Mouse (Mus musculus): ENCODE data around the gene Tmem178b. TPM values are rescaled to one million over a fixed set of nuclear protein-coding genes. Genes with fewer than 3 reads are reported as not detected.

Tmem178b gene
- polyA plus RNA-seq, 1 experiment from 2014 or later, result not detected

DNA sequence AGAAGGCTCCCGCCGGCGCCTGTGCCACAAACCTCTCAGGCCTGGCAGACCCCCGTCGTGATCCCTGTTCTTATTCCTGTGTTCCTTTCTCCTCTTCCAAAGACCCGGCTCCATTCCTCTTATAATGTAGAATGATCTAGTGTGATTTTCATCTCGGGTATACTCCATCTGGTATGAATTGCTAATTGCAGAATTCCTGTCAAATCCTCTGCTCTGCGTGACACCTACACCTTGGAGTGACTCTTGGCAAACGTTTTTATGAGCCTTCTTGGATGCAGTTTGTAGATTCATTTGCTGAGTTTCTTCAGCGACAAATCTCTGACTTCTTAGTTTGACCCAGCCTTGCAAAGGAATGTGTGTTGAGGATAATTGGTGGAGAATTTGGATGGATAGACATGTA, 53.4 kb downstream of the Tmem178b start:
- WGBS (ENCODE audit: insufficient replicate concordance), result 70% methylated on average over 10 of the region's 10 CpGs
- Histone ChIP-seq H3K9ac (no peak overlapping the region), H3K27ac (no peak overlapping the region), H3K27me3 (no peaks in the 10 kb centered on the region), H3K36me3 (no peaks in the 10 kb centered on the region), H3K4me3 (replicated peaks) (no peak overlapping the region), H3K4me1 (replicated peaks) (no peaks in the 10 kb centered on the region), H3K9me3 (replicated peaks) (no peaks in the 10 kb centered on the region), H3K4me2 (no peak overlapping the region)
- ATAC-seq (ENCODE audit: low read depth) (no peak), DNase-seq (no peak)

DNA sequence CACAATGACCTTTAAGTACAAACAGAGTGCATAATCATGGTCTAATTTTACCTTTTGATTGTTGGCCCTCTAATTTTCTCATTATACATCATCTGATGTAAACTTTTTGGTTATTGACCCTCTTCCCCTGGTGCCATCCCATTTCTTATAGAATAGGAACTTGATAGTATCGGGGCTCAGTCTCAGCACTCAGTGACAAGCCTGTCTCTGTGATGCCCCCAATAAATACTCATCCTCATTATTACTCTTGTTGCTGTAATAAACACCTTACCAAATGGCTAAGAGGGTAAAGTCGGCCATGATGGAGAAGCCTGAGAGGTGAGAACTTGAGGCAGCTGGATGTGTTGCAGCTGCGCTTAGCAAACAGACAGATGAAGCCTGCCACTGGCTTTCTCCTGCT, 63.5 kb downstream of the Tmem178b start:
- Histone ChIP-seq H3K4me2 (no peak overlapping the region), H3K27me3 (no peaks in the 10 kb centered on the region), H3K27ac (no peak overlapping the region), H3K4me1 (replicated peaks) (no peaks in the 10 kb centered on the region), H3K9ac (no peak overlapping the region), H3K36me3 (no peaks in the 10 kb centered on the region), H3K9me3 (replicated peaks) (no peaks in the 10 kb centered on the region), H3K4me3 (replicated peaks) (no peak overlapping the region)
- WGBS (ENCODE audit: insufficient replicate concordance), result 52% methylated on average over 3 of the region's 3 CpGs
- ATAC-seq (ENCODE audit: low read depth), result no peak
- DNase-seq, result no peak

DNA sequence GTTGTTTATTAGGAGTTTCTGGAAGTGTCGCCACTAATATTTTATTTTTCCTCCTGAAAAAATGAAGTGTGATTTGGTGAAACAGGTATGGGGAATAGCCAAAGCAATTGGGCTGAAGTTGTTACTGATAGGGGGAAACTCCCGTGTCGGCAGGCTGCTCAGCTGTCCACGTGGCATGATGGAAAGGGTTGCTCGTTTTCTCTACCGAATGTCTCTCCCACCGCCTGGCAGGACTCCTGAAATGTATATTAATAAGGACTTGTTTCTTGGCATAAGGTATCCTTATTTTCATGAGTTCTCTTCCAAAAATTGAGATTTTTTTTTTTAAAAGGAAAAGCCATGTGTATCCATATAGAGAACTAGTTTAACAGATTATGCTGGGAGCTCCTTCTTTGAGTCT, 67.8 kb downstream of the Tmem178b start:
- H3K4me1 ChIP-seq (replicated peaks), result no peaks in the 10 kb centered on the region
- no peak overlapping the region for H3K4me2 ChIP-seq
- H3K9me3 ChIP-seq (replicated peaks), result no peaks in the 10 kb centered on the region
- no peaks in the 10 kb centered on the region for H3K27me3 ChIP-seq
- DNase-seq (no peak), ATAC-seq (ENCODE audit: low read depth) (no peak)
- no peak overlapping the region for H3K4me3 ChIP-seq (replicated peaks)
- WGBS (ENCODE audit: insufficient replicate concordance), result 74% methylated on average over 7 of the region's 7 CpGs
- H3K9ac ChIP-seq, result no peak overlapping the region
- H3K36me3 ChIP-seq, result no peaks in the 10 kb centered on the region
- H3K27ac ChIP-seq, result no peak overlapping the region

- DNase-seq, result no peak
Measured at GRCm38 (mm10) chr6:39944854-39945253, 71.8 kb downstream of the Tmem178b start.

DNA sequence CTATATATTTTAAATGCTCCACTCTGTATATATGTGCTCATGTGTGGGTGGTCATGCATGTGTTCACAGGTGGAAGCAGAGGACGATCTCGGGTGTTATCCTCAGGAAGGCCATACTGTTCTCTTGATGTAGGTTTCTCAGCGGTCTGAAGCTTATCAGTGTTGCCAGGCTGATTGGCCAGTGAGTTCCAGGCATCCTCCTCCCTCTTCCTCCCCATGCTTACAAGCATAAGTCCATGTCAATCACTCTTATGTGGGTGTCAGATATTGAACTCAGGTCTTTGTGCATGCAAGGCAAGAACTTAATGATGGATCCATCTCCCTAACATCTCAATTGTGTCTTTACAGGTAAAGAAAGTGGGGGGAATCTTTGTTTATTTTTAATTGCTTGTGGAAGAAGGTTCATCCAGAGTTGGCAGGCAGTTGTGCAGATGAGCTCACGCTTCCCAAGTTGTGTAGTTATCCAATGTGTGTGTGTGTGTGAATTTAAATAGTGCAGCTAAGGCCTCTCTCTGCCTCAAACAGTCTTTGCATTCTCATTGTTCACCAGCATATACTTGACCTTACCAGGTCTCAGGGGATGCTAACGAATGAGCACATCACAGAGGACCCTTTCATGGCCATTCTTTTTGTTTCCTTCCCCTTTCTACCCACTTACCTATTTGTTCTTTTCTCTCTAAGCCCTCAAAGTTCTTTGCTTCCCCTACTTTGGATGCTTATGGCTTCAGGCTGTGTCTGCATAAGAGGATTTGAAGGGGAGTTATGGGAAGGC, 72.8 kb downstream of the Tmem178b start:
- Histone ChIP-seq H3K9me3 (replicated peaks) (no peaks in the 10 kb centered on the region), H3K9ac (no peak overlapping the region), H3K4me3 (replicated peaks) (no peak overlapping the region), H3K36me3 (no peaks in the 10 kb centered on the region), H3K4me1 (replicated peaks) (no peaks in the 10 kb centered on the region), H3K4me2 (no peak overlapping the region), H3K27ac (no peak overlapping the region), H3K27me3 (no peaks in the 10 kb centered on the region)
- whole genome bisulfite sequencing (ENCODE audit: insufficient replicate concordance), result 48% methylated on average over 5 of the region's 5 CpGs
- ATAC-seq (ENCODE audit: low read depth) (no peak), DNase-seq (no peak)

More at GRCm38 (mm10) chr6:39944854-39945253, 71.8 kb downstream of the Tmem178b start:
- ATAC-seq (ENCODE audit: low read depth), result no peak
- 68% methylated on average over 9 of the region's 9 CpGs for WGBS (ENCODE audit: insufficient replicate concordance)
- Histone ChIP-seq H3K4me3 (replicated peaks) (no peak overlapping the region), H3K9ac (no peak overlapping the region), H3K4me2 (no peak overlapping the region), H3K9me3 (replicated peaks) (no peaks in the 10 kb centered on the region), H3K27ac (no peak overlapping the region), H3K36me3 (no peaks in the 10 kb centered on the region), H3K27me3 (no peaks in the 10 kb centered on the region), H3K4me1 (replicated peaks) (no peaks in the 10 kb centered on the region)

DNA sequence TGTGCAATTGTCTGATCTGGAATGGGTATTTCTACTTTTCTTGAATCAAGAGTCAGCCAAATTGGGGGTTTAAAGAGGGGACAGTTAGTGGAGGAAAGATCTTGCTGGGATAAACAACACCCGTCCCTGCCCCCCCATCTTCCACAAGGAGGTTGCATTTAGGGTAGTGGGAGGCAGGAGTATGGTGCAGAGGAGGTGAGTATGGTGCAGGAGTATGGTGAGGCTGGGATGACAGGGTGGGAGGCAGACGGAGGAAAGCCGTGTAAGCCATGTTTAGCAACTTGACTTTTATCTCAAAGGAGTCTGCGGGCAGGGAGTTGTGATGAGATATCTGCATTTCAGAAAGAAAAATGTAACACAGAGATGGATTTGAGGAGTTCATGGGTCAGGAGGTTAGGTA, 73.5 kb downstream of the Tmem178b start:
- H3K4me3 ChIP-seq (replicated peaks), result no peak overlapping the region
- no peak overlapping the region for H3K4me2 ChIP-seq
- ATAC-seq (ENCODE audit: low read depth), result no peak
- WGBS (ENCODE audit: insufficient replicate concordance), result 62% methylated on average over 4 of the region's 4 CpGs
- H3K27ac ChIP-seq, result no peak overlapping the region
- no peaks in the 10 kb centered on the region for H3K4me1 ChIP-seq (replicated peaks)
- no peaks in the 10 kb centered on the region for H3K36me3 ChIP-seq
- no peak overlapping the region for H3K9ac ChIP-seq
- no peak for DNase-seq
- H3K9me3 ChIP-seq (replicated peaks), result no peaks in the 10 kb centered on the region
- no peaks in the 10 kb centered on the region for H3K27me3 ChIP-seq

GRCm38 (mm10) chr6:39953951-39954350, 80.9 kb downstream of the Tmem178b start:
- no peak overlapping the region for H3K27ac ChIP-seq
- no peaks in the 10 kb centered on the region for H3K27me3 ChIP-seq
- H3K4me1 ChIP-seq (replicated peaks), result no peaks in the 10 kb centered on the region
- H3K4me2 ChIP-seq, result no peak overlapping the region
- H3K4me3 ChIP-seq (replicated peaks), result no peak overlapping the region
- no peaks in the 10 kb centered on the region for H3K9me3 ChIP-seq (replicated peaks)
- H3K36me3 ChIP-seq, result no peaks in the 10 kb centered on the region
- DNase-seq, result no peak
- no peak for ATAC-seq (ENCODE audit: low read depth)
- 65% methylated on average over 5 of the region's 5 CpGs for WGBS (ENCODE audit: insufficient replicate concordance)
- H3K9ac ChIP-seq, result no peak overlapping the region

DNA sequence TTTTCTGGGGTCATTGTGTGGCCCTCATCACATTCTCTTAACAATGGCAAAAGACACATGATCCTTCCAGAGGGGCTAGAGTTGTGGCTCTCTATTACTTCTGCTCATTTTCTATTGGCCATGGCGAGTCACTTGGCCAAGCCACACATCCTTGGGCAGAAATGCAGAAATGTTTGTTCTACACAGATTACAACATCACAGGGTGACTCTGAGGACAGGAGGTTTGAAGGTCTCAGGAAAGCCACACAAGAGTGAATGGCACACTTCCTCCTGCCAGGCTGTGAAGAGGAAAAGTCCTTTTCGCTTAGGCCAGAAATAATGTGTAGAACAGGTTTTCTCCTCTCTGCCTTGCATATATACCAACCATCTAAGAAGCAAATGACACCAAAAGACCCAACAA, 82.1 kb downstream of the Tmem178b start:
- H3K4me3 ChIP-seq (replicated peaks), result no peak overlapping the region
- H3K9me3 ChIP-seq (replicated peaks), result no peaks in the 10 kb centered on the region
- 60% methylated on average over 2 of the region's 2 CpGs for WGBS (ENCODE audit: insufficient replicate concordance)
- no peak overlapping the region for H3K9ac ChIP-seq
- no peaks in the 10 kb centered on the region for H3K27me3 ChIP-seq
- H3K36me3 ChIP-seq, result no peaks in the 10 kb centered on the region
- ATAC-seq (ENCODE audit: low read depth) (no peak), DNase-seq (no peak)
- H3K27ac ChIP-seq, result no peak overlapping the region
- no peak overlapping the region for H3K4me2 ChIP-seq
- H3K4me1 ChIP-seq (replicated peaks), result no peaks in the 10 kb centered on the region

GRCm38 (mm10) chr6:39964606-39965005, 91.5 kb downstream of the Tmem178b start:
- Histone ChIP-seq H3K4me3 (replicated peaks) (no peak overlapping the region), H3K27me3 (no peaks in the 10 kb centered on the region), H3K36me3 (no peaks in the 10 kb centered on the region), H3K4me2 (no peak overlapping the region), H3K9me3 (replicated peaks) (no peaks in the 10 kb centered on the region), H3K27ac (no peak overlapping the region), H3K4me1 (replicated peaks) (no peaks in the 10 kb centered on the region), H3K9ac (no peak overlapping the region)
- WGBS (ENCODE audit: insufficient replicate concordance), result 47% methylated on average over 4 of the region's 4 CpGs
- DNase-seq, result no peak
- ATAC-seq (ENCODE audit: low read depth), result no peak

- no peaks in the 10 kb centered on the region for H3K27me3 ChIP-seq
- no peak overlapping the region for H3K27ac ChIP-seq
- H3K36me3 ChIP-seq, result no peaks in the 10 kb centered on the region
- DNase-seq, result no peak
- no peak overlapping the region for H3K4me3 ChIP-seq (replicated peaks)
- no peak for ATAC-seq (ENCODE audit: low read depth)
- H3K4me2 ChIP-seq, result no peak overlapping the region
- H3K9ac ChIP-seq, result no peak overlapping the region
- H3K9me3 ChIP-seq (replicated peaks), result 0 out of 2 replicates have a peak, but pooled peaks cover 4% of the 10 kb centered on the region
- H3K4me1 ChIP-seq (replicated peaks), result no peaks in the 10 kb centered on the region
Measured at GRCm38 (mm10) chr6:39970281-39970680, 97.2 kb downstream of the Tmem178b start.

GRCm38 (mm10) chr6:39978942-39979341, 105.9 kb downstream of the Tmem178b start:
- DNase-seq (no peak), ATAC-seq (ENCODE audit: low read depth) (no peak)
- Histone ChIP-seq H3K4me1 (replicated peaks) (no peaks in the 10 kb centered on the region), H3K27me3 (no peaks in the 10 kb centered on the region), H3K9ac (no peak overlapping the region), H3K9me3 (replicated peaks) (0 out of 2 replicates have a peak, but pooled peaks cover 4% of the 10 kb centered on the region), H3K27ac (no peak overlapping the region), H3K4me2 (no peak overlapping the region), H3K4me3 (replicated peaks) (no peak overlapping the region), H3K36me3 (no peaks in the 10 kb centered on the region)
- 49% methylated on average over 4 of the region's 4 CpGs for WGBS (ENCODE audit: insufficient replicate concordance)

- no peaks in the 10 kb centered on the region for H3K27me3 ChIP-seq
- no peaks in the 10 kb centered on the region for H3K4me1 ChIP-seq (replicated peaks)
- DNase-seq (no peak), ATAC-seq (ENCODE audit: low read depth) (no peak)
- H3K4me3 ChIP-seq (replicated peaks), result no peak overlapping the region
- H3K4me2 ChIP-seq, result no peak overlapping the region
- WGBS (ENCODE audit: insufficient replicate concordance), result 60% methylated on average over 4 of the region's 4 CpGs
- no peak overlapping the region for H3K27ac ChIP-seq
- no peaks in the 10 kb centered on the region for H3K9me3 ChIP-seq (replicated peaks)
- no peak overlapping the region for H3K9ac ChIP-seq
- no peaks in the 10 kb centered on the region for H3K36me3 ChIP-seq
Measured at GRCm38 (mm10) chr6:39990772-39991171, 117.7 kb downstream of the Tmem178b start.

Measured in liver, embryonic 13.5 days (tissue).